Mouse (Mus musculus): ENCODE measurements around the gene 9930021J03Rik. TPM values are rescaled to one million over a fixed set of nuclear protein-coding genes. Genes with fewer than 3 reads are reported as not detected.

The 9930021J03Rik gene
- polyA plus RNA-seq, 1 experiment from 2014 or later: 2.5 TPM

DNA sequence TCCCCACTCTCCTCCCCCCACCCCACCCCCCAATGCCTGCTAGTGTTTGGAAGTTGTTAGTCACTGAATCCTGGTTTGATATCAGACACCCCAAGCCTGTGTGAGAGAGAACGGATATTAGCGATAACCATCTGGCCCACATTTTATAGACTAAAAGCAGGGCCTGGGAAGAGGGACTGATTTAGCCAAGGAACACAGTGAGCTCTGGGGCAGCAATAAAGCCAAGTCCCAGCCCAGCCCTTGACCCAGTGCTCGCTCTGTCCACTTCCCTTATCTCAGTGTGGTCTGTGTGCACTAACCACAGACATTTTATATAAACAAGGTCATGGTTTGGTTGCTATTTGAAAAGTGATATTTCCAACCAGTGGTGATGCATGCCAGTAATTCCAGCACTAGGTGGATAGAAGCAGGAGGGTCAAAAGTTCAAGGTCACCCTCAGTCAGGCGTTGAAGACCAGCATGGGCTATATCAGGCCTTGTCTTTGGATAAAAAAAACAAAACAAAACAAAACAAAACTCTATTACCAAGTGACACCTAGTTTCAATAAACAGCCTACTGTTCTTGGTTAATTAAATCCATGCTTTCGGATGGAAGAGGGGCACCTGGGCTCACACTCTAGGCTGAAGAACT lies 138.7 kb downstream of the 9930021J03Rik start:
- Histone ChIP-seq H3K9me3 (no peaks in the 10 kb centered on the region), H3K9ac (no peak overlapping the region)
- WGBS: 60% methylated on average over 5 of the region's 5 CpGs

GRCm38 (mm10) chr19:29666164-29666563 lies 139.6 kb downstream of the 9930021J03Rik start:
- ATAC-seq (ENCODE audit: extremely low read depth, insufficient number of reproducible peaks, low FRiP score, low TSS enrichment): no peak
- WGBS: 64% methylated on average over 4 of the region's 4 CpGs

More for the DNA sequence above, 138.7 kb downstream of the 9930021J03Rik start:
- Histone ChIP-seq H3K27ac (replicated peaks) (no peak overlapping the region), H3K4me3 (no peak overlapping the region), H3K4me2 (no peak overlapping the region), H3K4me1 (peaks cover 16% of the 10 kb centered on the region), H3K36me3 (no peaks in the 10 kb centered on the region), H3K27me3 (replicated peaks) (peaks cover 39% of the 10 kb centered on the region)
- no peak for ATAC-seq (ENCODE audit: extremely low read depth, insufficient number of reproducible peaks, low FRiP score, low TSS enrichment)

DNA sequence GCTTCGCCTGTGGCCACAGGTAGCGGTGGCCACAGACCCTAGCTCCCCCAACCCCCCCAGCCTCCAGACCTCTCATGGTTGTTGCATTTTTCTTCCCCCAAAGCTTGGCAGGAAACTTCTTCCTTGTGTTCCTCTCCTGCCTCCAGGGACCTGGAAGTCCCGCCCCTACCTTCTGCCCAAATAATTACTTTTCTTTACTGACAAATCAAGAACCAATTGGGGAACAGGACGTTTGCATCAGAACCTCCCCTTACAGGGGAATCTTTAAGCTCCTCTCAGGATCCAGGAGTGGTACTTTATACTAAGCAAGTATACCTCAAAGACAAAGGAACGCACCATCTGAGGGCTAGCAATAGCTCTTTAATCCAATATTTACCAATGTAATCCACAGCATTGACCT lies 140.9 kb downstream of the 9930021J03Rik start:
- H3K4me1 ChIP-seq: peaks cover 18% of the 10 kb centered on the region
- H3K27ac ChIP-seq (replicated peaks): no peak overlapping the region
- H3K27me3 ChIP-seq (replicated peaks): peaks cover 47% of the 10 kb centered on the region
- 72% methylated on average over 5 of the region's 5 CpGs for WGBS
- no peaks in the 10 kb centered on the region for H3K9me3 ChIP-seq
- no peak overlapping the region for H3K4me3 ChIP-seq
- no peaks in the 10 kb centered on the region for H3K36me3 ChIP-seq
- no peak overlapping the region for H3K9ac ChIP-seq
- no peak overlapping the region for H3K4me2 ChIP-seq
- no peak for ATAC-seq (ENCODE audit: extremely low read depth, insufficient number of reproducible peaks, low FRiP score, low TSS enrichment)

More at GRCm38 (mm10) chr19:29666164-29666563, 139.6 kb downstream of the 9930021J03Rik start:
- no peak overlapping the region for H3K4me2 ChIP-seq
- H3K4me1 ChIP-seq: peaks cover 18% of the 10 kb centered on the region
- peaks cover 45% of the 10 kb centered on the region for H3K27me3 ChIP-seq (replicated peaks)
- H3K9me3 ChIP-seq: no peaks in the 10 kb centered on the region
- no peak overlapping the region for H3K9ac ChIP-seq
- H3K27ac ChIP-seq (replicated peaks): no peak overlapping the region
- no peaks in the 10 kb centered on the region for H3K36me3 ChIP-seq
- H3K4me3 ChIP-seq: no peak overlapping the region

Other genes with a start within 250 kb of the 9930021J03Rik start
- 5.3 TPM in 2 replicates for gene Ermp1, start 157.6 kb downstream of the 9930021J03Rik start, polyA plus RNA-seq (2015; fragmentation: Nextera tagmentation; extraction: Ambion mirVana)
- 0.66 and 0.92 TPM in 2 replicates for gene Mlana, start 108.2 kb downstream of the 9930021J03Rik start, polyA plus RNA-seq (2015; fragmentation: Nextera tagmentation; extraction: Ambion mirVana)
- gene Ranbp6, start 7.0 kb upstream of the 9930021J03Rik start, polyA plus RNA-seq (2015; fragmentation: Nextera tagmentation; extraction: Ambion mirVana): 12.6 and 13.9 TPM in 2 replicates
- gene Il33, start 119.1 kb upstream of the 9930021J03Rik start, polyA plus RNA-seq (2015; fragmentation: Nextera tagmentation; extraction: Ambion mirVana): 6.5 and 7.0 TPM in 2 replicates
- not detected in 2 replicates for gene Trpd52l3, start 197.8 kb upstream of the 9930021J03Rik start, polyA plus RNA-seq (2015; fragmentation: Nextera tagmentation; extraction: Ambion mirVana)
- gene Uhrf2, start 224.5 kb upstream of the 9930021J03Rik start, polyA plus RNA-seq (2015; fragmentation: Nextera tagmentation; extraction: Ambion mirVana): 45.0 and 45.4 TPM in 2 replicates

Measured in heart, embryonic 13.5 days (tissue).